Mouse (Mus musculus) intestine, postnatal 0 days (tissue): ENCODE results near the gene Mbl1. TPM values are rescaled to one million over a fixed set of nuclear protein-coding genes. Genes with fewer than 3 reads are reported as not detected.

Experiments
- ATAC-seq: fragments of 200-750 bp; cut with Nextera tagmentation; 2 replicates; pipeline ENCODE4 v1.8.0; 2017; ENCODE audit warnings: mild to moderate bottlenecking, moderate TSS enrichment, moderate library complexity
- H3K27ac ChIP-seq: fragments of 300-500 bp; sonication (generic); 2 replicates; pipeline ENCODE4 v1.5.1; 2014; ENCODE audit warnings: mild to moderate bottlenecking, low read depth, low read length, moderate library complexity
- H3K27me3 ChIP-seq: fragments of 300-500 bp; sonication (generic); replicated peaks from 2 replicates; pipeline ENCODE4 v1.6.1; 2014; ENCODE audit warnings: low read length, mixed read lengths; ENCODE audit not compliant: control insufficient read depth, insufficient read depth
- H3K36me3 ChIP-seq: fragments of 300-500 bp; sonication (generic); 2 replicates; pipeline ENCODE4 v1.6.1; 2014; ENCODE audit warnings: mild to moderate bottlenecking, moderate library complexity; ENCODE audit not compliant: control insufficient read depth, insufficient read depth
- H3K4me1 ChIP-seq: fragments of 300-500 bp; sonication (generic); replicated peaks from 2 replicates; pipeline ENCODE4 v1.6.1; 2014; ENCODE audit warnings: antibody characterized with exemption, low read length, mixed read lengths; ENCODE audit not compliant: control insufficient read depth, insufficient read depth
- H3K4me2 ChIP-seq: fragments of 300-500 bp; sonication (generic); replicated peaks from 2 replicates; pipeline ENCODE4 v1.6.1; 2014; ENCODE audit warnings: low read depth, mild to moderate bottlenecking, moderate library complexity
- H3K4me3 ChIP-seq: fragments of 300-500 bp; sonication (generic); 2 replicates; pipeline ENCODE4 v1.5.1; 2014; ENCODE audit warnings: low read depth, low read length
- H3K9ac ChIP-seq: fragments of 300-500 bp; sonication (generic); 2 replicates; pipeline ENCODE4 v1.6.1; 2014; ENCODE audit warnings: mild to moderate bottlenecking, low read depth, low read length
- H3K9me3 ChIP-seq: fragments of 300-500 bp; sonication (generic); 2 replicates; pipeline ENCODE4 v1.6.1; 2016; ENCODE audit warnings: mixed run types; ENCODE audit not compliant: control insufficient read depth
- CTCF ChIP-seq: sonication (generic); IDR thresholded peaks from 2 replicates; pipeline ENCODE4 v1.5.1; 2016; ENCODE audit warnings: low read depth, mild to moderate bottlenecking, control low read depth, antibody characterized with exemption, moderate library complexity
- WGBS: fragments of 180-500 bp; shearing (Covaris S2); extraction: QIAGEN DNeasy Blood & Tissue Kit; methylation state at CpG from one replicate; pipeline ENCODE4 v1.1.7; 2014; 5-methylcytosine and 5-hydroxymethylcytosine counted together
- polyA plus RNA-seq: library from polyadenylated mRNA; unstranded; fragments of >200 nt; fragmentation: Nextera tagmentation; extraction: Ambion mirVana; gene quantifications from 2 replicates; pipeline ENCODE4 v1.2.1, GENCODE M21; 2015

Mbl1 gene
- polyA plus RNA-seq = not detected in 2 replicates

DNA sequence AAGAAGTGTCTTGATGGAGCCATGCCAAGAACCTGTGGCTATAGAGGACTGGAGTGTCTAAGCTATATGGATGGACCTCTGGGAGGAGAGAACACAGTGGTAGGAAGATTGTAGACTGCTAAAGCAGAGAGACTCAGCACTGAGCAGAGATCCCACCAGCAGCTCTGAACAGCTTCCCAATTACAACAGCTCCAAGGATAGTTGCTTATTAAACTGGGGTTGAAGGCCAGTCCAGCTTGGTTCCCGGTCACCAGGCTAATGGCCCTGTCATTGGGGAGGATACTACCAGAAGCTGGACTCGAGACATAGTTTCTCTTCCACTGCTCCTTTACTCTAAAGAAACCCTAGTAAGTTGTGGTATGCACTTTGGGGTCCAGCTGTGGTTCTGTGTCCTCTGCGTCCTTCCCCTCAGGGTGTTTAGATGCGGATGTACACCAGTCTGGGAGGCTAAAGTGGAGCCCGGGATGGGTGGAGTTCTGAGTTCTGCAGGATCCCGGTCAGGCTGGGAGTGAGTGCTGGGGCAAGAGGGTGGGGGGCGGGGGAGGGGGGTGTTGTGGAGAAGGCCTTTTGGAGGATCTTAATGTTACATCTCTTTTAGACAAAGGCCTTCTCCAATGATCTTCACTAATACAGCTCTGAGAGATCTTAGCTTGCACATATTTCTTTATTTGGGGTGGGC is at the start of gene Mbl1:
Mbl1 (plus strand) TSS at position 239 of the 679 bp plus-strand sequence.
- WGBS = 76% methylated on average over 7 of the region's 7 CpGs
- TF ChIP-seq CTCF = no peak
- no peak for ATAC-seq
- Histone ChIP-seq H3K9ac (no peak within 1 kb of the TSS), H3K27me3 (no peaks in the 10 kb centered on the region), H3K36me3 (no peaks in the 10 kb centered on the region), H3K4me3 (no peak within 1 kb of the TSS), H3K9me3 (no peaks in the 10 kb centered on the region), H3K4me1 (no peaks in the 10 kb centered on the region), H3K4me2 (no peak within 1 kb of the TSS), H3K27ac (no peak within 1 kb of the TSS)

DNA sequence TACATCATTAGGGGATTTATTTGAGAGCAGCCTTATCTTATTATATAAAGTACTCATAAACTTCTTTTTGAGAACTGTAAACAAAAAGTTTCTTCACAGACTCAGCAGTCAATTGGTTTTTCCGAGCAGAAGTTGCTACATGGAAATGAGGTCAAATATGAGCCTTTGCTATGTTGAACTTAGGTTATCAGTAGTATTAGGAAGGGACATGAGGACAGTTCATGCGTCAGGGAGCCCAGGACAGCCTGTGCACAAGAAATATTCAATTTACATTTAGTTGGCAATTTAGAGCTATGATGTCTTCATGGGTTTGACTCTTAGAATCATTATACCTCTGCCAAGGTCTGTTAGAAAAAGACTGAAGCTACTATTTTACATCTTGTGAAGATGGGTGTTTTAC is 49.0 kb upstream of the Mbl1 start:
- Histone ChIP-seq H3K4me2 (no peak overlapping the region), H3K4me3 (no peak overlapping the region), H3K9me3 (no peaks in the 10 kb centered on the region), H3K9ac (no peak overlapping the region), H3K27me3 (no peaks in the 10 kb centered on the region), H3K36me3 (no peaks in the 10 kb centered on the region), H3K4me1 (no peaks in the 10 kb centered on the region), H3K27ac (no peak overlapping the region)
- WGBS = 61% methylated on average over 2 of the region's 2 CpGs
- ATAC-seq = no peak
- TF ChIP-seq CTCF = no peak

DNA sequence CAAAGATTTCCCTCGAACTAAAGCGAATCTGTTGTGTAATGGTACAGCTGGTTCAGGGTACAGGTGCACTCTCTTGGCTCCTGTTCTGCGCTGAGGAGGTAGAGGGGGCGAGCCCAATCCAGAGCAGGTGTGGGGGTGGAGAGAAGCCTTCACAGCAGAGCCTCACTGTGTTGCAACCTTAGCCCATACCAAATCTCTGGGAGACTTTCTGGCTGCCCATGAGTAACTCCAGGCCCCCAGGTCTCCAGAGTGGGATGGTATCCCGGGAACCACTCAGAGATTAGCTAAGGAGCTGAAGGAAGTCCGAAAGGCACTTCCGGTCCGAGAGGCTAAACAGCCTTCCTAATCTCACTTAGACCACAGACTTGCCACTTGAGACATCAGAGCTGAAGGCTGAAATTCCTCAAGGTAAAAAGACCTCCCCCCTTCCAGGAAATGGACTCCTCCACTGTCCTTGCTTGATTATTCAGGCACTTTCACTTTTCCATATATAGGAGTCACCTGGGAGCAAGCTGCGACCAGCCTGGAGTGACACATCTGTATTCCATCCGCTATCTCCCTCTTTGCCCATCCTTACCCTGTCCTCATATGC is 46.3 kb upstream of the Mbl1 start, which contains the start of gene Mat1a:
Mat1a (plus strand) TSS at position 183 of the 592 bp plus-strand sequence.
- no peaks in the 10 kb centered on the region for H3K4me1 ChIP-seq
- no peaks in the 10 kb centered on the region for H3K36me3 ChIP-seq
- 59% methylated on average over 10 of the region's 10 CpGs for WGBS
- TF ChIP-seq CTCF = no peak
- no peak within 1 kb of the TSS for H3K4me3 ChIP-seq
- no peaks in the 10 kb centered on the region for H3K27me3 ChIP-seq
- no peak within 1 kb of the TSS for H3K9ac ChIP-seq
- no peaks in the 10 kb centered on the region for H3K9me3 ChIP-seq
- no peak within 1 kb of the TSS for H3K4me2 ChIP-seq
- ATAC-seq = no peak
- no peak within 1 kb of the TSS for H3K27ac ChIP-seq

DNA sequence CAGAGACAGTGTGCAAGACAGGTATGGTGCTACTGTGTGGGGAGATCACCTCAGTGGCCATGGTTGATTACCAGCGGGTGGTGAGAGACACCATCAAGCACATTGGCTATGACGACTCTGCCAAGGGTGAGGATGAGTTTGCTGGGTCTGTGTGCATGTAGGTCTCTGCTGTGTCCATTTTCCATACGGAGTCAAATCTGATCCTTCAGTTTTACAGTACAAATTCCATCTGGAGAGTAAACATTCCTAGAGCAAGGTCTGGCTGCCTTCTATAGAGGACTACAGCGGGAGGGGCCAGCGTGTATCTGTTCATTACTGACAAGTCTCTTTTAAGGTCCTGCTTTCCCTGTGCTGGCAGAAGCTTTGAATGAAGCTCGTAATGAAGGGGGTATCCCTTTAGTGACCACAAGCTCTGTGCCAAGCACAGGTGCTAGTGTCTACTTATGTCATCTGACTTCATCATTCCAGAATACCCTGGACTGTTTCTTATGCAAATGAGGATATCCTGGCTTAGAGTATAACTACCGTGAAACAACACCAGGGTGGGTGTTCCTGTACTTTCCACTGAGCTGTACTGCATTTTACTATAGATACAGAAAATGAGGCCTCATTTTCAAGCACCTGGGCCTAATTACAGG is 40.1 kb upstream of the Mbl1 start:
- no peak overlapping the region for H3K27ac ChIP-seq
- H3K4me1 ChIP-seq = no peaks in the 10 kb centered on the region
- no peak for ATAC-seq
- H3K9me3 ChIP-seq = no peaks in the 10 kb centered on the region
- TF ChIP-seq CTCF = no peak
- WGBS = 70% methylated on average over 7 of the region's 7 CpGs
- no peak overlapping the region for H3K4me2 ChIP-seq
- no peak overlapping the region for H3K9ac ChIP-seq
- H3K27me3 ChIP-seq = no peaks in the 10 kb centered on the region
- H3K4me3 ChIP-seq = no peak overlapping the region
- no peaks in the 10 kb centered on the region for H3K36me3 ChIP-seq

DNA sequence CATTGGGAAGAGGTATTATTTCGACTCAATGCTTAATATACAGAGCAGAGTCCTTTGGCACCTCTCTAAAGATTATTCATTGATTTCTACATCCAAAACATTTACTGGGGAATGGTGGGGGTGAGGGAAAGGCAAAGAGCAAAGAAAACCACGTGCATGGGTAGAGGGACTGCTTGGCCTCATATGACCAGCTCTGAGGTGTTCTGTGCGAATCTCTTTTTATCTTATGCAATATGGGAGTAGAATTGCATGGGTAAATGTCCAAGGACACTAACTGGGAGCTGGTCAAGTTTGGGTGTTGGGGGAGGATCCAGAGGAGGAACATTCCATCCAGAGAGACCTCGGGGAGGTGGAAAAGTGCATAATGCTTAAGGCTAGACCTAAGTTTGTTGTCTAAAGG is 38.3 kb upstream of the Mbl1 start:
- H3K4me3 ChIP-seq = no peak overlapping the region
- no peak overlapping the region for H3K27ac ChIP-seq
- no peaks in the 10 kb centered on the region for H3K4me1 ChIP-seq
- 74% methylated on average over 4 of the region's 4 CpGs for WGBS
- ATAC-seq = no peak
- H3K9ac ChIP-seq = no peak overlapping the region
- no peaks in the 10 kb centered on the region for H3K27me3 ChIP-seq
- TF ChIP-seq CTCF = no peak
- H3K36me3 ChIP-seq = no peaks in the 10 kb centered on the region
- H3K4me2 ChIP-seq = no peak overlapping the region
- H3K9me3 ChIP-seq = no peaks in the 10 kb centered on the region

DNA sequence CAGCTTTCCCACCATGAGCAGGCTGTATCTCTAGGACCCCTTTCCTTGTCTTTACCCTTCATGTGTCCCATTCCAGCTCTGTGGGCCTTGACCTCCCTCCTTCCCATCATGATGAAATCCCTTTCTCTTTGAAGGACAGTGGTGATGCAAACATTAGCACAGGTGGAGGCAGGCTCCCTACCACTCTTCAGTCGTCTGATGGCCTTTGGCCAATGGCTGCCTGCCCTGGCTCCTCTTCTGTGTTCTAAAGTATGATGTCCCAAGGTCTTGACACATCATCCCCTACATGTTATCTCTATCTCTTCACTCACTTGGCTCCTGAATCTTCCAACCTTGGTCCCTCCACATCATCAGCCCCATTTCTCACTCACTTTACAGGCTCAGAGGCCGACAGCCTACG is 35.0 kb upstream of the Mbl1 start:
- Histone ChIP-seq H3K4me1 (no peaks in the 10 kb centered on the region), H3K9ac (no peak overlapping the region), H3K4me3 (no peak overlapping the region), H3K9me3 (no peaks in the 10 kb centered on the region), H3K36me3 (no peaks in the 10 kb centered on the region), H3K4me2 (no peak overlapping the region), H3K27ac (no peak overlapping the region), H3K27me3 (no peaks in the 10 kb centered on the region)
- 81% methylated on average over 3 of the region's 3 CpGs for WGBS
- ATAC-seq = no peak
- no peak for TF ChIP-seq CTCF
